In the genomic region with DNA sequence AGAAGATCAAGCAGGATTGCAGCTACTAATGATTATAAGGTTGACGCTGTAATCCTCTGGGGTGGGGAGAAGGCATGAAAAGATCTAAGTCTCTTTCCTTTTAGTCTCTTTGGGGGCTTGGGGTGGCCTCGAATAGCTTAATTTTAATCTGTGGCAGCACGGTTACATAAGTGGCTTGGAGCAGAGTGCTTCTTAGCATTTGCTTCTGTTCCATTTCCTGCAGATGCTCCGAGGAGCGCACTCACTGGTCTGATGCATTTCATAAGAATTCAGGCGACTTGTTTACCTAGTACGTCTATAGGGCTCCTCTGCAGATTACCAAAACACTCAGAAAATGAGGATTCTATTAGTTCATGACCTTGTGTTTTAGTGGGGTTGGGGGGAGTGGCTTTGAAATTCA, we compare ENCODE assay signal across 20 mouse cellular contexts. TPM values are rescaled to one million over a fixed set of nuclear protein-coding genes. Genes with fewer than 3 reads are reported as not detected.
DNase-seq lines count a peak whose midpoint lies in the region; ATAC-seq lines count a peak whose summit lies in the region.
"Had no signal": no experiment of that assay in that cellular context is flagged by ENCODE, and none has a peak within 500 bp of the region (broad histone marks: within the 10 kb centered on the region; RNA-seq: fewer than 3 reads in every experiment).

No protein-coding gene starts in this region.

- 0 out of 2 replicates have a peak, but pooled peaks cover 2% of the 10 kb centered on the region for H3K27me3 ChIP-seq in kidney, embryonic 15.5 days
- H3K27me3 ChIP-seq: embryonic facial prominence, embryonic 12.5 days; hindbrain, embryonic 15.5 days; neural tube, embryonic 12.5 days had no signal

- H3K36me3 ChIP-seq in kidney, embryonic 15.5 days, result no peaks in the 10 kb centered on the region
- H3K36me3 ChIP-seq: embryonic facial prominence, embryonic 12.5 days; hindbrain, embryonic 15.5 days; limb, embryonic 10.5 days; neural tube, embryonic 12.5 days had no signal

- H3K9ac ChIP-seq in kidney, embryonic 15.5 days, result no peak overlapping the region
- H3K9ac ChIP-seq: embryonic facial prominence, embryonic 12.5 days; hindbrain, embryonic 15.5 days; liver, postnatal 0 days; neural tube, embryonic 12.5 days had no signal

- WGBS in kidney, embryonic 15.5 days, result 62% methylated on average over 7 of the region's 7 CpGs

- intact Hi-C loops in left cerebral cortex, postnatal 36 days (cut with DNase I), result no loop called here

- no peak overlapping the region for H3K27ac ChIP-seq in kidney, embryonic 15.5 days
- H3K27ac ChIP-seq: embryonic facial prominence, embryonic 12.5 days; hindbrain, embryonic 15.5 days; limb, embryonic 10.5 days; neural tube, embryonic 12.5 days had no signal

- DNase-seq in left cerebral cortex, postnatal 36 days (ENCODE audit: low spot score in 2 of 2), result peak; percentile 27
- DNase-seq in left cerebral cortex, adult 8-10 months (ENCODE audit: low spot score in 2 of 2), result no peak
- peak; percentile 17 for DNase-seq in T-cell, adult 2 months (ENCODE audit: low spot score)
- peak; percentile 42 for DNase-seq in brain, adult 2 months (ENCODE audit: low read depth, low spot score)
- DNase-seq in thymus, postnatal 14 days, result peak; percentile 55
- no peak for DNase-seq in heart, adult 9 months (ENCODE audit: low spot score in 2 of 2)
- DNase-seq: cerebellum, adult 9-11 months; gastrocnemius, postnatal 25 days; heart, postnatal 36 days; liver, postnatal 0 days; lung, postnatal 10 days; spleen, adult 18-20 months had no signal

- H3K4me2 ChIP-seq in kidney, embryonic 15.5 days, result no peak overlapping the region

- H3K4me1 ChIP-seq in kidney, embryonic 15.5 days, result peaks cover 7% of the 10 kb centered on the region

- H3K9me3 ChIP-seq in kidney, embryonic 15.5 days (replicated peaks), result no peaks in the 10 kb centered on the region
- H3K9me3 ChIP-seq: embryonic facial prominence, embryonic 12.5 days; hindbrain, embryonic 15.5 days; limb, embryonic 10.5 days; neural tube, embryonic 12.5 days had no signal

- ATAC-seq in kidney, embryonic 15.5 days (replicated peaks; ENCODE audit: low FRiP score), result no peak
- ATAC-seq: forebrain, embryonic 14.5 days; intestine, embryonic 16.5 days had no signal

- no peak overlapping the region for H3K4me3 ChIP-seq in kidney, embryonic 15.5 days (replicated peaks)
- H3K4me3 ChIP-seq: embryonic facial prominence, embryonic 12.5 days; erythroblast, embryonic 14.5 days; hindbrain, embryonic 15.5 days; limb, embryonic 10.5 days; neural tube, embryonic 12.5 days had no signal

RNA-seq across cellular contexts. Expression of gene Tmem260, which starts 23.0 kb away (rescaled TPM):
- total RNA-seq in left cerebral cortex, postnatal 36 days (2021), result 10 to 100 TPM; 20.0 to 30.4 TPM
- total RNA-seq in left cerebral cortex, adult 8-10 months (2022), result 10 to 100 TPM; 22.3 to 25.7 (median 24.9) TPM
- 19.4 and 20.4 TPM in 2 replicates for polyA plus RNA-seq in kidney, embryonic 15.5 days (2015; fragmentation: Nextera tagmentation; extraction: Ambion mirVana)

Comparison
In these comparisons a context has a peak if more than half of its experiments do, and no peak if none do; other contexts are left out.
1. DNase-seq: peak in left cerebral cortex, postnatal 36 days (2 of 2), T-cell, adult 2 months (single experiment), brain, adult 2 months (single experiment) and thymus, postnatal 14 days (single experiment); none in left cerebral cortex, adult 8-10 months (0 of 2) and heart, adult 9 months (0 of 2).